Mouse (Mus musculus): ENCODE results near the gene Gadd45b. TPM values are rescaled to one million over a fixed set of nuclear protein-coding genes. Genes with fewer than 3 reads are reported as not detected.
A peak's percentile ranks its signal among the peaks of the same experiment; 100 is the strongest.

Gene Gadd45b
- polyA plus RNA-seq, 1 experiment from 2014 or later: 34.8 TPM

- peak overlapping the region; percentile 86 for H3K9ac ChIP-seq (ENCODE audit: low read length)
- ATAC-seq (ENCODE audit: insufficient read depth, low FRiP score): no peak
- peak overlapping the region; percentile 83 for H3K27ac ChIP-seq (ENCODE audit: low read length)
Measured at GRCm38 (mm10) chr10:80932206-80932605, 2.3 kb downstream of the Gadd45b start.

GRCm38 (mm10) chr10:80932700-80933420 is 3.0 kb downstream of the Gadd45b start:
- WGBS: 3% methylated on average over 17 of the region's 17 CpGs

More at GRCm38 (mm10) chr10:80932206-80932605, 2.3 kb downstream of the Gadd45b start:
- Histone ChIP-seq H3K4me2 (ENCODE audit: low read depth, low read length) (peak overlapping the region; percentile 88), H3K4me1 (ENCODE audit: control insufficient read depth, insufficient read depth, low read length) (peaks cover 58% of the 10 kb centered on the region), H3K4me3 (replicated peaks; ENCODE audit: low read length) (peak overlapping the region; percentile 73), H3K27me3 (ENCODE audit: control insufficient read depth, insufficient read depth, low read length) (peaks cover 3% of the 10 kb centered on the region; the same call in 1 of the 2 replicates), H3K36me3 (ENCODE audit: control insufficient read depth, insufficient read depth, low read length) (no peaks in the 10 kb centered on the region), H3K9me3 (replicated peaks; ENCODE audit: control insufficient read depth, low read length) (no peaks in the 10 kb centered on the region)
- WGBS: 2% methylated on average over 20 of the region's 20 CpGs

GRCm38 (mm10) chr10:80933421-80933979 is 3.6 kb downstream of the Gadd45b start:
- ATAC-seq (ENCODE audit: insufficient read depth, low FRiP score): no peak
- 5% methylated on average over 21 of the region's 21 CpGs for WGBS
- Histone ChIP-seq H3K9ac (ENCODE audit: low read length) (peak overlapping the region; percentile 86), H3K4me1 (ENCODE audit: control insufficient read depth, insufficient read depth, low read length) (peaks cover 71% of the 10 kb centered on the region), H3K27me3 (ENCODE audit: control insufficient read depth, insufficient read depth, low read length) (peaks cover 3% of the 10 kb centered on the region; the same call in 1 of the 2 replicates), H3K9me3 (replicated peaks; ENCODE audit: control insufficient read depth, low read length) (no peaks in the 10 kb centered on the region), H3K4me2 (ENCODE audit: low read depth, low read length) (peak overlapping the region; percentile 88), H3K36me3 (ENCODE audit: control insufficient read depth, insufficient read depth, low read length) (no peaks in the 10 kb centered on the region), H3K27ac (ENCODE audit: low read length) (peak overlapping the region; percentile 83), H3K4me3 (replicated peaks; ENCODE audit: low read length) (peak overlapping the region; percentile 29)

More at GRCm38 (mm10) chr10:80932700-80933420, 3.0 kb downstream of the Gadd45b start:
- Histone ChIP-seq H3K4me1 (ENCODE audit: control insufficient read depth, insufficient read depth, low read length) (peaks cover 64% of the 10 kb centered on the region), H3K9ac (ENCODE audit: low read length) (peak overlapping the region; percentile 86), H3K4me2 (ENCODE audit: low read depth, low read length) (peak overlapping the region; percentile 88), H3K36me3 (ENCODE audit: control insufficient read depth, insufficient read depth, low read length) (no peaks in the 10 kb centered on the region), H3K9me3 (replicated peaks; ENCODE audit: control insufficient read depth, low read length) (no peaks in the 10 kb centered on the region), H3K27me3 (ENCODE audit: control insufficient read depth, insufficient read depth, low read length) (peaks cover 3% of the 10 kb centered on the region; the same call in 1 of the 2 replicates), H3K4me3 (replicated peaks; ENCODE audit: low read length) (peak overlapping the region; percentile 73), H3K27ac (ENCODE audit: low read length) (peak overlapping the region; percentile 83)
- ATAC-seq (ENCODE audit: insufficient read depth, low FRiP score): no peak

- Histone ChIP-seq H3K9me3 (replicated peaks; ENCODE audit: control insufficient read depth, low read length) (no peaks in the 10 kb centered on the region), H3K4me1 (ENCODE audit: control insufficient read depth, insufficient read depth, low read length) (peaks cover 79% of the 10 kb centered on the region), H3K4me3 (replicated peaks; ENCODE audit: low read length) (no peak overlapping the region), H3K9ac (ENCODE audit: low read length) (0 out of 2 replicates have a peak overlapping the region, but pooled peaks have one; percentile 86), H3K36me3 (ENCODE audit: control insufficient read depth, insufficient read depth, low read length) (no peaks in the 10 kb centered on the region), H3K27ac (ENCODE audit: low read length) (peak overlapping the region; percentile 77), H3K4me2 (ENCODE audit: low read depth, low read length) (peak overlapping the region; percentile 88; the same call in 1 of the 2 replicates), H3K27me3 (ENCODE audit: control insufficient read depth, insufficient read depth, low read length) (peaks cover 3% of the 10 kb centered on the region; the same call in 1 of the 2 replicates)
- WGBS: 51% methylated on average over 14 of the region's 14 CpGs
- ATAC-seq (ENCODE audit: insufficient read depth, low FRiP score): no peak
Measured at GRCm38 (mm10) chr10:80934136-80934985, 4.5 kb downstream of the Gadd45b start.

GRCm38 (mm10) chr10:80935241-80935640 is 5.4 kb downstream of the Gadd45b start:
- Histone ChIP-seq H3K4me1 (ENCODE audit: control insufficient read depth, insufficient read depth, low read length) (peaks cover 88% of the 10 kb centered on the region), H3K27ac (ENCODE audit: low read length) (peak overlapping the region; percentile 22; the same call in 1 of the 2 replicates), H3K4me3 (replicated peaks; ENCODE audit: low read length) (no peak overlapping the region), H3K4me2 (ENCODE audit: low read depth, low read length) (peak overlapping the region; percentile 67; the same call in 1 of the 2 replicates), H3K9ac (ENCODE audit: low read length) (no peak overlapping the region; the same call in 1 of the 2 replicates), H3K9me3 (replicated peaks; ENCODE audit: control insufficient read depth, low read length) (no peaks in the 10 kb centered on the region), H3K27me3 (ENCODE audit: control insufficient read depth, insufficient read depth, low read length) (peaks cover 3% of the 10 kb centered on the region; the same call in 1 of the 2 replicates), H3K36me3 (ENCODE audit: control insufficient read depth, insufficient read depth, low read length) (no peaks in the 10 kb centered on the region)
- 28% methylated on average over 3 of the region's 3 CpGs for WGBS
- no peak for ATAC-seq (ENCODE audit: insufficient read depth, low FRiP score)

- Histone ChIP-seq H3K27ac (ENCODE audit: low read length) (peak overlapping the region; percentile 91), H3K4me1 (ENCODE audit: control insufficient read depth, insufficient read depth, low read length) (peaks cover 91% of the 10 kb centered on the region), H3K36me3 (ENCODE audit: control insufficient read depth, insufficient read depth, low read length) (no peaks in the 10 kb centered on the region), H3K9ac (ENCODE audit: low read length) (peak overlapping the region; percentile 72), H3K4me3 (replicated peaks; ENCODE audit: low read length) (peak overlapping the region; percentile 41), H3K4me2 (ENCODE audit: low read depth, low read length) (peak overlapping the region; percentile 67), H3K27me3 (ENCODE audit: control insufficient read depth, insufficient read depth, low read length) (peaks cover 3% of the 10 kb centered on the region; the same call in 1 of the 2 replicates), H3K9me3 (replicated peaks; ENCODE audit: control insufficient read depth, low read length) (no peaks in the 10 kb centered on the region)
- no peak for ATAC-seq (ENCODE audit: insufficient read depth, low FRiP score)
- 11% methylated on average over 17 of the region's 17 CpGs for WGBS
Measured at GRCm38 (mm10) chr10:80935698-80936097, 5.8 kb downstream of the Gadd45b start.

- Histone ChIP-seq H3K4me1 (ENCODE audit: control insufficient read depth, insufficient read depth, low read length) (peaks cover 91% of the 10 kb centered on the region), H3K9me3 (replicated peaks; ENCODE audit: control insufficient read depth, low read length) (no peaks in the 10 kb centered on the region), H3K27me3 (ENCODE audit: control insufficient read depth, insufficient read depth, low read length) (peaks cover 2% of the 10 kb centered on the region; the same call in 1 of the 2 replicates), H3K27ac (ENCODE audit: low read length) (peak overlapping the region; percentile 91), H3K9ac (ENCODE audit: low read length) (peak overlapping the region; percentile 72), H3K4me2 (ENCODE audit: low read depth, low read length) (peak overlapping the region; percentile 67), H3K36me3 (ENCODE audit: control insufficient read depth, insufficient read depth, low read length) (no peaks in the 10 kb centered on the region), H3K4me3 (replicated peaks; ENCODE audit: low read length) (peak overlapping the region; percentile 41)
- ATAC-seq (ENCODE audit: insufficient read depth, low FRiP score): peak; percentile 29; the same call in 1 of the 2 replicates
- WGBS: 2% methylated on average over 35 of the region's 37 CpGs
Measured at GRCm38 (mm10) chr10:80936135-80936809, 6.4 kb downstream of the Gadd45b start.

- no peaks in the 10 kb centered on the region; the same call in 1 of the 2 replicates for H3K27me3 ChIP-seq (ENCODE audit: control insufficient read depth, insufficient read depth, low read length)
- no peak for ATAC-seq (ENCODE audit: insufficient read depth, low FRiP score)
- peak overlapping the region; percentile 67 for H3K4me2 ChIP-seq (ENCODE audit: low read depth, low read length)
- H3K4me1 ChIP-seq (ENCODE audit: control insufficient read depth, insufficient read depth, low read length): peaks cover 86% of the 10 kb centered on the region
- peak overlapping the region; percentile 91 for H3K27ac ChIP-seq (ENCODE audit: low read length)
- 17% methylated on average over 6 of the region's 6 CpGs for WGBS
- peak overlapping the region; percentile 72 for H3K9ac ChIP-seq (ENCODE audit: low read length)
- H3K36me3 ChIP-seq (ENCODE audit: control insufficient read depth, insufficient read depth, low read length): no peaks in the 10 kb centered on the region
- H3K9me3 ChIP-seq (replicated peaks; ENCODE audit: control insufficient read depth, low read length): no peaks in the 10 kb centered on the region
- peak overlapping the region; percentile 41 for H3K4me3 ChIP-seq (replicated peaks; ENCODE audit: low read length)
Measured at GRCm38 (mm10) chr10:80936810-80937164, 6.9 kb downstream of the Gadd45b start.
